Mouse (Mus musculus) cerebellum, postnatal 10 days (tissue): ENCODE data around the gene Prcd.
"Not testable (repeated sequence)": the region's sequence is repeated elsewhere in the genome, so short reads cannot be mapped to it uniquely, and the experiment has no call there.

Experiments used
- DNase-seq, 2 experiments: peaks; one replicate each; pipeline ENCODE4 v3.0.0; 2021; ENCODE audit warnings: mixed read lengths in 2 of 2

Gene Prcd

GRCm38 (mm10) chr11:116649711-116650337, 3.5 kb upstream of the Prcd start:
- DNase-seq: no peak

- DNase-seq: no peak
Measured at GRCm38 (mm10) chr11:116650811-116651210, 2.5 kb upstream of the Prcd start.

- peak in 1 of 2 experiments; percentile 54 for DNase-seq
Measured at GRCm38 (mm10) chr11:116651339-116651738, 2.0 kb upstream of the Prcd start.

GRCm38 (mm10) chr11:116652330-116653098, 820 bp upstream of the Prcd start:
- no peak for DNase-seq

- peak; percentile 81 to 83 for DNase-seq
Measured at GRCm38 (mm10) chr11:116653709-116654221, 431 bp downstream of the Prcd start.

GRCm38 (mm10) chr11:116654255-116654821, 1.0 kb downstream of the Prcd start, which contains the start of gene Cygb:
Gene Cygb, minus strand, starts transcription at chr11:116654313.
- peak; percentile 86 to 90 for DNase-seq

- DNase-seq: peak; percentile 82 to 85
Measured at GRCm38 (mm10) chr11:116656348-116657191, 3.2 kb downstream of the Prcd start.

GRCm38 (mm10) chr11:116657311-116658223, 4.2 kb downstream of the Prcd start:
- DNase-seq: peak; percentile 95 to 97

GRCm38 (mm10) chr11:116658238-116658637, 4.9 kb downstream of the Prcd start:
- no peak for DNase-seq

- no peak for DNase-seq
Measured at GRCm38 (mm10) chr11:116659027-116659621, 5.8 kb downstream of the Prcd start.

GRCm38 (mm10) chr11:116660181-116660580, 6.8 kb downstream of the Prcd start:
- peak; percentile 68 to 78 for DNase-seq

GRCm38 (mm10) chr11:116661291-116661947, 8.1 kb downstream of the Prcd start:
- DNase-seq: peak; percentile 79 to 86

- peak; percentile 81 to 85 for DNase-seq
Measured at GRCm38 (mm10) chr11:116661948-116662377, 8.6 kb downstream of the Prcd start.

- DNase-seq: no peak
Measured at GRCm38 (mm10) chr11:116665289-116665688, 12.0 kb downstream of the Prcd start.

GRCm38 (mm10) chr11:116666566-116666965, 13.2 kb downstream of the Prcd start:
- no peak for DNase-seq

GRCm38 (mm10) chr11:116667012-116667411, 13.7 kb downstream of the Prcd start:
- not testable (repeated sequence) for DNase-seq

- no peak for DNase-seq
Measured at GRCm38 (mm10) chr11:116667930-116668329, 14.6 kb downstream of the Prcd start.

- DNase-seq: peak in 1 of 2 experiments; percentile 28
Measured at GRCm38 (mm10) chr11:116668381-116668825, 15.1 kb downstream of the Prcd start.

GRCm38 (mm10) chr11:116668839-116669238, 15.5 kb downstream of the Prcd start:
- DNase-seq: peak; percentile 55 to 59

GRCm38 (mm10) chr11:116669316-116669715, 16.0 kb downstream of the Prcd start:
- DNase-seq: peak in 1 of 2 experiments; percentile 18
